Mouse (Mus musculus) activated CD4-positive, CD25-positive, alpha-beta regulatory T cell, adult 4 months (primary cell): ENCODE results near the gene 1700029J07Rik. TPM values are rescaled to one million over a fixed set of nuclear protein-coding genes. Genes with fewer than 3 reads are reported as not detected.

ENCODE experiments used
- ATAC-seq: one replicate; pipeline ENCODE4 v1.8.0; 2017
- polyA plus RNA-seq, 2 experiments: library from polyadenylated mRNA; unstranded; fragments of 100-300 nt; shearing (Covaris generic); gene quantifications; one replicate each; pipeline ENCODE4 v1.2.1; 2017

Gene 1700029J07Rik
- polyA plus RNA-seq, 2 experiments from 2014 or later, result 1.0 to 1.2 TPM

- no peak for ATAC-seq
These were observed 28.8 kb downstream of the 1700029J07Rik start for GRCm38 (mm10) chr8:45946283-45946682.

- ATAC-seq, result no peak
These were observed 38.1 kb downstream of the 1700029J07Rik start for GRCm38 (mm10) chr8:45936986-45937385.

GRCm38 (mm10) chr8:45934582-45935014 lies 40.5 kb downstream of the 1700029J07Rik start, which contains the start of gene Ccdc110:
Gene Ccdc110, plus strand, starts transcription at chr8:45934619.
- peak; percentile 87 for ATAC-seq

- ATAC-seq, result no peak
These were observed 52.9 kb downstream of the 1700029J07Rik start for GRCm38 (mm10) chr8:45922116-45922515.

- ATAC-seq, result no peak
These were observed 54.7 kb downstream of the 1700029J07Rik start for GRCm38 (mm10) chr8:45920392-45920791.

GRCm38 (mm10) chr8:45918891-45919290 lies 56.2 kb downstream of the 1700029J07Rik start:
- no peak for ATAC-seq

GRCm38 (mm10) chr8:45917040-45917679 lies 57.9 kb downstream of the 1700029J07Rik start:
- ATAC-seq, result no peak

GRCm38 (mm10) chr8:45916496-45916895 lies 58.6 kb downstream of the 1700029J07Rik start:
- ATAC-seq, result no peak

- ATAC-seq, result no peak
These were observed 61.3 kb downstream of the 1700029J07Rik start for GRCm38 (mm10) chr8:45913707-45914106.

GRCm38 (mm10) chr8:45906251-45906619 lies 68.8 kb downstream of the 1700029J07Rik start:
- ATAC-seq, result no peak

- ATAC-seq, result no peak
These were observed 69.3 kb downstream of the 1700029J07Rik start for GRCm38 (mm10) chr8:45905591-45906250.

GRCm38 (mm10) chr8:45903659-45904058 lies 71.4 kb downstream of the 1700029J07Rik start:
- ATAC-seq, result no peak

Other genes with a start within 250 kb of the 1700029J07Rik start
- not detected for gene Pdlim3, start 89.8 kb downstream of the 1700029J07Rik start, polyA plus RNA-seq
- gene Ccdc110, start 40.6 kb downstream of the 1700029J07Rik start, polyA plus RNA-seq, result not detected
- gene Ufsp2, start 276 bp upstream of the 1700029J07Rik start, polyA plus RNA-seq, result 10 to 100 TPM; 61.5 to 66.8 TPM
- gene Lrp2bp, start 24.1 kb upstream of the 1700029J07Rik start, polyA plus RNA-seq, result under 1 TPM in 1 of 2 experiments, not detected in 1; 0.62 TPM
- gene Ankrd37, start 30.5 kb upstream of the 1700029J07Rik start, polyA plus RNA-seq, result 10 to 100 TPM; 11.8 to 13.0 TPM
- 10 to 100 TPM; 31.5 to 38.2 TPM for gene Cfap97, start 176.5 kb upstream of the 1700029J07Rik start, polyA plus RNA-seq
- 1 to 10 TPM; 7.9 to 8.4 TPM for gene Snx25, start 176.9 kb upstream of the 1700029J07Rik start, polyA plus RNA-seq
- gene Slc25a4, start 236.0 kb upstream of the 1700029J07Rik start, polyA plus RNA-seq, result 100 to 1,000 TPM; 197 to 224 TPM